Mouse (Mus musculus) midbrain, embryonic 11.5 days (tissue): Measurements from ENCODE around the gene Cd44. TPM values are rescaled to one million over a fixed set of nuclear protein-coding genes. Genes with fewer than 3 reads are reported as not detected.

Experiments
- ATAC-seq: fragments of 200-750 bp; cut with Nextera tagmentation; 2 replicates; pipeline ENCODE4 v1.8.0; 2017; ENCODE audit warnings: moderate TSS enrichment, moderate library complexity; ENCODE audit not compliant: low FRiP score
- DNase-seq: peaks from one replicate; pipeline ENCODE4 v3.0.0; 2015; ENCODE audit warnings: low spot score; ENCODE audit errors: missing footprints
- H3K27ac ChIP-seq: fragments of 300-500 bp; sonication (generic); 2 replicates; pipeline ENCODE4 v1.5.1; 2014; ENCODE audit warnings: low read depth, low read length
- H3K27me3 ChIP-seq: fragments of 300-500 bp; sonication (generic); 2 replicates; pipeline ENCODE4 v1.6.1; 2014; ENCODE audit warnings: mild to moderate bottlenecking, low read length, moderate library complexity, mixed read lengths; ENCODE audit not compliant: control insufficient read depth, insufficient read depth
- H3K36me3 ChIP-seq: fragments of 300-500 bp; sonication (generic); 2 replicates; pipeline ENCODE4 v1.6.1; 2014; ENCODE audit warnings: mild to moderate bottlenecking, low read length, moderate library complexity, mixed read lengths; ENCODE audit not compliant: control insufficient read depth, insufficient read depth
- H3K4me1 ChIP-seq: fragments of 300-500 bp; sonication (generic); 2 replicates; pipeline ENCODE4 v1.6.1; 2014; ENCODE audit warnings: low read length; ENCODE audit not compliant: control insufficient read depth, insufficient read depth
- H3K4me2 ChIP-seq: fragments of 300-500 bp; sonication (generic); 2 replicates; pipeline ENCODE4 v1.6.1; 2014; ENCODE audit warnings: mild to moderate bottlenecking, moderate library complexity
- H3K4me3 ChIP-seq: fragments of 300-500 bp; sonication (generic); 2 replicates; pipeline ENCODE4 v1.5.1; 2014; ENCODE audit warnings: low read depth, low read length
- H3K9ac ChIP-seq: fragments of 300-500 bp; sonication (generic); 2 replicates; pipeline ENCODE4 v1.6.1; 2014; ENCODE audit warnings: low read length
- H3K9me3 ChIP-seq: fragments of 300-500 bp; sonication (generic); 2 replicates; pipeline ENCODE4 v1.6.1; 2016; ENCODE audit warnings: low read length; ENCODE audit not compliant: control insufficient read depth
- WGBS: fragments of 180-500 bp; shearing (Covaris S2); extraction: QIAGEN DNeasy Blood & Tissue Kit; methylation state at CpG from one replicate; pipeline ENCODE4 v1.1.7; 2014; 5-methylcytosine and 5-hydroxymethylcytosine counted together
- polyA plus RNA-seq: library from polyadenylated mRNA; unstranded; fragments of >200 nt; fragmentation: Nextera tagmentation; extraction: Ambion mirVana; gene quantifications from 2 replicates; pipeline ENCODE4 v1.2.1, GENCODE M21; 2014

Gene Cd44
- polyA plus RNA-seq, 1 experiment from 2014 or later: 3.0 TPM

- H3K9ac ChIP-seq: no peak overlapping the region
- 77% methylated on average over 8 of the region's 8 CpGs for WGBS
- no peaks in the 10 kb centered on the region; the same call in 1 of the 2 replicates for H3K4me1 ChIP-seq
- H3K9me3 ChIP-seq: no peaks in the 10 kb centered on the region
- no peak overlapping the region for H3K27ac ChIP-seq
- H3K4me2 ChIP-seq: no peak overlapping the region
- no peak for DNase-seq
- H3K27me3 ChIP-seq: no peaks in the 10 kb centered on the region
- no peak for ATAC-seq
- no peak overlapping the region for H3K4me3 ChIP-seq
- no peaks in the 10 kb centered on the region for H3K36me3 ChIP-seq
Observed at GRCm38 (mm10) chr2:102940813-102941361, 39.4 kb upstream of the Cd44 start.

- Histone ChIP-seq H3K9ac (no peak overlapping the region), H3K9me3 (no peaks in the 10 kb centered on the region), H3K36me3 (no peaks in the 10 kb centered on the region), H3K4me1 (no peaks in the 10 kb centered on the region; the same call in 1 of the 2 replicates), H3K27me3 (no peaks in the 10 kb centered on the region), H3K27ac (no peak overlapping the region), H3K4me3 (no peak overlapping the region), H3K4me2 (no peak overlapping the region)
- DNase-seq (no peak), ATAC-seq (no peak)
- WGBS: 91% methylated on average over 8 of the region's 8 CpGs
Observed at GRCm38 (mm10) chr2:102940158-102940557, 38.7 kb upstream of the Cd44 start.

- DNase-seq: no peak
- no peak for ATAC-seq
- Histone ChIP-seq H3K9me3 (no peaks in the 10 kb centered on the region), H3K4me1 (0 out of 2 replicates have a peak, but pooled peaks cover 5% of the 10 kb centered on the region), H3K4me3 (no peak overlapping the region), H3K9ac (no peak overlapping the region), H3K36me3 (no peaks in the 10 kb centered on the region), H3K27me3 (no peaks in the 10 kb centered on the region), H3K27ac (no peak overlapping the region), H3K4me2 (no peak overlapping the region)
- 72% methylated on average over 3 of the region's 3 CpGs for WGBS
Observed at GRCm38 (mm10) chr2:102936886-102937285, 35.4 kb upstream of the Cd44 start.

- ATAC-seq: no peak
- no peak for DNase-seq
- Histone ChIP-seq H3K27ac (no peak overlapping the region), H3K9ac (no peak overlapping the region), H3K4me1 (0 out of 2 replicates have a peak, but pooled peaks cover 5% of the 10 kb centered on the region), H3K27me3 (no peaks in the 10 kb centered on the region), H3K36me3 (no peaks in the 10 kb centered on the region), H3K9me3 (no peaks in the 10 kb centered on the region), H3K4me3 (no peak overlapping the region), H3K4me2 (no peak overlapping the region)
- 81% methylated on average over 3 of the region's 3 CpGs for WGBS
Observed at GRCm38 (mm10) chr2:102934834-102935233, 33.4 kb upstream of the Cd44 start.

- Histone ChIP-seq H3K9me3 (no peaks in the 10 kb centered on the region), H3K4me3 (no peak overlapping the region), H3K4me2 (no peak overlapping the region), H3K4me1 (0 out of 2 replicates have a peak, but pooled peaks cover 5% of the 10 kb centered on the region), H3K27ac (no peak overlapping the region), H3K9ac (no peak overlapping the region), H3K27me3 (no peaks in the 10 kb centered on the region), H3K36me3 (no peaks in the 10 kb centered on the region)
- DNase-seq: no peak
- ATAC-seq: no peak
Observed at GRCm38 (mm10) chr2:102933787-102934186, 32.3 kb upstream of the Cd44 start.

GRCm38 (mm10) chr2:102933142-102933541 lies 31.7 kb upstream of the Cd44 start:
- H3K27me3 ChIP-seq: no peaks in the 10 kb centered on the region
- no peaks in the 10 kb centered on the region for H3K9me3 ChIP-seq
- DNase-seq (no peak), ATAC-seq (no peak; the same call in 1 of the 2 replicates)
- no peak overlapping the region for H3K27ac ChIP-seq
- H3K4me3 ChIP-seq: no peak overlapping the region
- no peak overlapping the region for H3K9ac ChIP-seq
- WGBS: 49% methylated on average over 4 of the region's 4 CpGs
- H3K4me1 ChIP-seq: 0 out of 2 replicates have a peak, but pooled peaks cover 5% of the 10 kb centered on the region
- H3K4me2 ChIP-seq: no peak overlapping the region
- no peaks in the 10 kb centered on the region for H3K36me3 ChIP-seq

GRCm38 (mm10) chr2:102932667-102933066 lies 31.2 kb upstream of the Cd44 start:
- H3K27me3 ChIP-seq: no peaks in the 10 kb centered on the region
- no peak for ATAC-seq
- H3K4me2 ChIP-seq: no peak overlapping the region
- H3K9ac ChIP-seq: no peak overlapping the region
- H3K9me3 ChIP-seq: no peaks in the 10 kb centered on the region
- H3K27ac ChIP-seq: no peak overlapping the region
- DNase-seq: no peak
- H3K4me3 ChIP-seq: no peak overlapping the region
- no peaks in the 10 kb centered on the region for H3K36me3 ChIP-seq
- WGBS: 52% methylated on average over 1 of the region's 1 CpGs
- H3K4me1 ChIP-seq: 0 out of 2 replicates have a peak, but pooled peaks cover 5% of the 10 kb centered on the region

GRCm38 (mm10) chr2:102928211-102928610 lies 26.7 kb upstream of the Cd44 start:
- no peak for DNase-seq
- H3K36me3 ChIP-seq: no peaks in the 10 kb centered on the region
- no peak overlapping the region for H3K4me2 ChIP-seq
- no peak overlapping the region for H3K9ac ChIP-seq
- no peaks in the 10 kb centered on the region for H3K27me3 ChIP-seq
- 0 out of 2 replicates have a peak, but pooled peaks cover 5% of the 10 kb centered on the region for H3K4me1 ChIP-seq
- H3K27ac ChIP-seq: no peak overlapping the region
- H3K9me3 ChIP-seq: no peaks in the 10 kb centered on the region
- no peak for ATAC-seq
- no peak overlapping the region for H3K4me3 ChIP-seq

GRCm38 (mm10) chr2:102924480-102924879 lies 23.0 kb upstream of the Cd44 start:
- Histone ChIP-seq H3K27me3 (no peaks in the 10 kb centered on the region), H3K36me3 (no peaks in the 10 kb centered on the region), H3K27ac (no peak overlapping the region), H3K4me2 (no peak overlapping the region), H3K4me1 (no peaks in the 10 kb centered on the region), H3K9me3 (no peaks in the 10 kb centered on the region), H3K9ac (no peak overlapping the region), H3K4me3 (no peak overlapping the region)
- ATAC-seq: no peak
- no peak for DNase-seq
- WGBS: 71% methylated on average over 1 of the region's 1 CpGs
